Mouse (Mus musculus) erythroblast, embryonic 14.5 days (primary cell): Measurements from ENCODE around the gene Selenbp2. TPM values are rescaled to one million over a fixed set of nuclear protein-coding genes. Genes with fewer than 3 reads are reported as not detected.
"Not testable (repeated sequence)": the region's sequence is repeated elsewhere in the genome, so short reads cannot be mapped to it uniquely, and the experiment has no call there.

ENCODE experiments used
- H3K27me3 ChIP-seq: 2 replicates; pipeline ENCODE4 v1.6.1; 2012; ENCODE audit warnings: inconsistent platforms; ENCODE audit not compliant: control insufficient read depth
- H3K36me3 ChIP-seq: 2 replicates; pipeline ENCODE4 v1.6.1; 2012; ENCODE audit warnings: mild to moderate bottlenecking, inconsistent platforms; ENCODE audit not compliant: control insufficient read depth
- H3K4me1 ChIP-seq: 2 replicates; pipeline ENCODE4 v1.6.1; 2012; ENCODE audit warnings: inconsistent platforms; ENCODE audit not compliant: control insufficient read depth
- H3K4me3 ChIP-seq: replicated peaks from 2 replicates; pipeline ENCODE3; 2012; ENCODE audit warnings: moderate library complexity, mild to moderate bottlenecking, inconsistent platforms
- H3K9me3 ChIP-seq: 2 replicates; pipeline ENCODE4 v1.6.1; 2012; ENCODE audit warnings: low read length, inconsistent platforms, mixed read lengths; ENCODE audit not compliant: control insufficient read depth
- GATA1 ChIP-seq: IDR thresholded peaks from 2 replicates; pipeline ENCODE4 v1.6.1; 2012; ENCODE audit warnings: low read length, inconsistent platforms, mixed read lengths
- TAL1 ChIP-seq: IDR thresholded peaks from 3 replicates; pipeline ENCODE4 v1.6.1; 2012; ENCODE audit warnings: low read length, inconsistent platforms, mixed read lengths
- polyA plus RNA-seq: library from polyadenylated mRNA; stranded (reverse); fragments of >175 nt; gene quantifications from 2 replicates; pipeline ENCODE4 v1.2.3, GENCODE M21; 2012

The Selenbp2 gene
- polyA plus RNA-seq, 1 experiment = 0.05 TPM

GRCm38 (mm10) chr3:94690616-94691247 lies 2.6 kb upstream of the Selenbp2 start:
- Histone ChIP-seq H3K27me3 (no peaks in the 10 kb centered on the region), H3K36me3 (no peaks in the 10 kb centered on the region), H3K4me3 (no peak overlapping the region), H3K9me3 (no peaks in the 10 kb centered on the region), H3K4me1 (peaks cover 42% of the 10 kb centered on the region)
- no peak for TF ChIP-seq TAL1
- no peak for TF ChIP-seq GATA1

- not testable (repeated sequence) for H3K36me3 ChIP-seq, H3K9me3 ChIP-seq, H3K4me3 ChIP-seq, H3K27me3 ChIP-seq
- peaks cover 42% of the 10 kb centered on the region for H3K4me1 ChIP-seq
These were observed 1.7 kb upstream of the Selenbp2 start for GRCm38 (mm10) chr3:94691694-94692093.

- not testable (repeated sequence) for H3K9me3 ChIP-seq, H3K4me3 ChIP-seq, H3K36me3 ChIP-seq, H3K27me3 ChIP-seq
- H3K4me1 ChIP-seq = peaks cover 30% of the 10 kb centered on the region
These were observed 518 bp downstream of the Selenbp2 start for GRCm38 (mm10) chr3:94693874-94694273.

GRCm38 (mm10) chr3:94695591-94695990 lies 2.2 kb downstream of the Selenbp2 start:
- H3K4me1 ChIP-seq = peaks cover 25% of the 10 kb centered on the region
- not testable (repeated sequence) for H3K4me3 ChIP-seq, H3K9me3 ChIP-seq, H3K27me3 ChIP-seq, H3K36me3 ChIP-seq

- not testable (repeated sequence) for H3K36me3 ChIP-seq, H3K27me3 ChIP-seq, H3K4me3 ChIP-seq, H3K9me3 ChIP-seq
- peaks cover 25% of the 10 kb centered on the region for H3K4me1 ChIP-seq
These were observed 2.9 kb downstream of the Selenbp2 start for GRCm38 (mm10) chr3:94696257-94696656.

- H3K4me1 ChIP-seq = peaks cover 30% of the 10 kb centered on the region
- peak; percentile 80 for TF ChIP-seq TAL1
- TF ChIP-seq GATA1 = peak; percentile 68
- H3K27me3 ChIP-seq, H3K36me3 ChIP-seq, H3K9me3 ChIP-seq: not testable (repeated sequence)
- peak overlapping the region; percentile 40 for H3K4me3 ChIP-seq
These were observed 8.9 kb downstream of the Selenbp2 start for GRCm38 (mm10) chr3:94702163-94702810.

GRCm38 (mm10) chr3:94702856-94703255 lies 9.5 kb downstream of the Selenbp2 start:
- TF ChIP-seq TAL1 (no peak), GATA1 (no peak)
- no peaks in the 10 kb centered on the region for H3K9me3 ChIP-seq
- H3K36me3 ChIP-seq = no peaks in the 10 kb centered on the region
- peak overlapping the region; percentile 40 for H3K4me3 ChIP-seq
- H3K4me1 ChIP-seq = peaks cover 29% of the 10 kb centered on the region
- no peaks in the 10 kb centered on the region for H3K27me3 ChIP-seq

- H3K36me3 ChIP-seq = not testable (repeated sequence)
These were observed 10.0 kb downstream of the Selenbp2 start for GRCm38 (mm10) chr3:94703364-94703763.

GRCm38 (mm10) chr3:94710591-94710990 lies 17.2 kb downstream of the Selenbp2 start:
- H3K4me1 ChIP-seq, H3K9me3 ChIP-seq, H3K4me3 ChIP-seq, H3K27me3 ChIP-seq, H3K36me3 ChIP-seq: not testable (repeated sequence)

More at GRCm38 (mm10) chr3:94703364-94703763, 10.0 kb downstream of the Selenbp2 start:
- H3K4me3 ChIP-seq, H3K27me3 ChIP-seq, H3K9me3 ChIP-seq: not testable (repeated sequence)
- H3K4me1 ChIP-seq = peaks cover 29% of the 10 kb centered on the region

- H3K36me3 ChIP-seq, H3K4me1 ChIP-seq, H3K4me3 ChIP-seq, H3K9me3 ChIP-seq, H3K27me3 ChIP-seq: not testable (repeated sequence)
These were observed 20.1 kb downstream of the Selenbp2 start for GRCm38 (mm10) chr3:94713424-94713823.

- H3K9me3 ChIP-seq, H3K4me3 ChIP-seq, H3K27me3 ChIP-seq, H3K36me3 ChIP-seq, H3K4me1 ChIP-seq: not testable (repeated sequence)
These were observed 24.9 kb downstream of the Selenbp2 start for GRCm38 (mm10) chr3:94718253-94718652.

GRCm38 (mm10) chr3:94723637-94724036 lies 30.3 kb downstream of the Selenbp2 start:
- not testable (repeated sequence) for H3K9me3 ChIP-seq, H3K36me3 ChIP-seq, H3K4me3 ChIP-seq, H3K4me1 ChIP-seq, H3K27me3 ChIP-seq
